Mouse (Mus musculus) MEL (cell line): Measurements from ENCODE around the gene Gm20388. TPM values are rescaled to one million over a fixed set of nuclear protein-coding genes. Genes with fewer than 3 reads are reported as not detected.
A peak's percentile ranks its signal among the peaks of the same experiment; 100 is the strongest.

Source experiments
- DNase-seq: peaks from one replicate; pipeline ENCODE4 v3.0.0; 2011; ENCODE audit warnings: low read depth, low spot score
- H3K27ac ChIP-seq: 2 replicates; pipeline ENCODE4 v1.5.1; 2012; ENCODE audit warnings: low read depth, mild to moderate bottlenecking, control low read depth, low read length, moderate library complexity; ENCODE audit not compliant: control insufficient read depth
- H3K27me3 ChIP-seq, 2 experiments: fragments of 150-350 bp in 1 of 2; sonication (generic) in 1 of 2; 2 replicates each; pipeline ENCODE4 v1.6.1; 2012; ENCODE audit warnings: low read length in 2 of 2, mild to moderate bottlenecking in 2 of 2, improper control_type of control experiment in 1 of 2, moderate library complexity in 1 of 2; ENCODE audit not compliant: insufficient read depth in 2 of 2, control insufficient read depth in 1 of 2
- H3K36me3 ChIP-seq, 2 experiments: 2 replicates each; pipeline ENCODE4 v1.6.1; 2012 to 2014; ENCODE audit warnings: low read length in 2 of 2, improper control_type of control experiment in 1 of 2, inconsistent platforms in 1 of 2, mild to moderate bottlenecking in 1 of 2; ENCODE audit not compliant: insufficient read depth in 2 of 2, control insufficient read depth in 1 of 2
- H3K4me1 ChIP-seq, 2 experiments: fragments of 150-350 bp in 1 of 2; sonication (generic) in 1 of 2; 2 replicates each; pipeline ENCODE4 v1.6.1; 2012; ENCODE audit warnings: low read length in 2 of 2, improper control_type of control experiment in 1 of 2, mild to moderate bottlenecking in 1 of 2; ENCODE audit not compliant: insufficient read depth in 2 of 2, control insufficient read depth in 1 of 2
- H3K4me3 ChIP-seq, 2 experiments: fragments of 150-350 bp in 1 of 2; sonication (generic) in 1 of 2; 2 replicates each; pipeline ENCODE4 v1.5.1; 2012; ENCODE audit warnings: low read depth in 2 of 2, low read length in 2 of 2, mild to moderate bottlenecking in 2 of 2, moderate library complexity in 2 of 2, control low read depth in 1 of 2, improper control_type of control experiment in 1 of 2; ENCODE audit not compliant: control insufficient read depth in 1 of 2, insufficient read depth in 1 of 2
- H3K79me2 ChIP-seq: 2 replicates; pipeline ENCODE4 v1.6.1; 2012; ENCODE audit warnings: mild to moderate bottlenecking, low read length, moderate library complexity; ENCODE audit not compliant: control insufficient read depth, poor library complexity, insufficient read depth
- H3K9ac ChIP-seq: 2 replicates; pipeline ENCODE4 v1.6.1; 2012; ENCODE audit warnings: low read depth, mild to moderate bottlenecking, control low read depth, low read length, moderate library complexity; ENCODE audit not compliant: control insufficient read depth, poor library complexity, severe bottlenecking
- H3K9me3 ChIP-seq: fragments of 150-350 bp; sonication (generic); replicated peaks from 2 replicates; pipeline ENCODE4 v1.6.1; 2012; ENCODE audit warnings: mild to moderate bottlenecking, low read length, improper control_type of control experiment, moderate library complexity; ENCODE audit not compliant: insufficient read depth
- CHD1 ChIP-seq: IDR thresholded peaks from 2 replicates; pipeline ENCODE4 v1.6.1; 2012; ENCODE audit warnings: low read depth, mild to moderate bottlenecking, inconsistent platforms, low read length, improper control_type of control experiment
- CHD2 ChIP-seq: IDR thresholded peaks from 2 replicates; pipeline ENCODE4 v1.6.1; 2011; ENCODE audit warnings: low read length, improper control_type of control experiment
- E2F4 ChIP-seq: IDR thresholded peaks from 2 replicates; pipeline ENCODE4 v1.6.1; 2011; ENCODE audit warnings: low read depth, low read length, improper control_type of control experiment, borderline replicate concordance
- EP300 ChIP-seq, 2 experiments: IDR thresholded peaks; 2 replicates each; pipeline ENCODE4 v1.6.1; 2011; ENCODE audit warnings: improper control_type of control experiment in 2 of 2, low read length in 2 of 2, low read depth in 1 of 2, mild to moderate bottlenecking in 1 of 2
- ETS1 ChIP-seq: IDR thresholded peaks from 2 replicates; pipeline ENCODE4 v1.6.1; 2012; ENCODE audit warnings: low read depth, mild to moderate bottlenecking, inconsistent platforms, low read length, improper control_type of control experiment, moderate library complexity
- GATA1 ChIP-seq: IDR thresholded peaks from 2 replicates; pipeline ENCODE4 v1.6.1; 2011; ENCODE audit warnings: low read depth, low read length, improper control_type of control experiment
- HCFC1 ChIP-seq: IDR thresholded peaks from 2 replicates; pipeline ENCODE4 v1.6.1; 2012; ENCODE audit warnings: low read depth, mild to moderate bottlenecking, inconsistent platforms, low read length, improper control_type of control experiment, moderate library complexity
- KAT2A ChIP-seq: conservative IDR thresholded peaks from 2 replicates; pipeline ENCODE4 v1.6.1; 2012; ENCODE audit warnings: low read depth, low read length, improper control_type of control experiment, inconsistent platforms
- MAX ChIP-seq: IDR thresholded peaks from 2 replicates; pipeline ENCODE4 v1.6.1; 2011; ENCODE audit warnings: low read length, improper control_type of control experiment
- MAZ ChIP-seq: IDR thresholded peaks from 2 replicates; pipeline ENCODE4 v1.6.1; 2012; ENCODE audit warnings: low read depth, mild to moderate bottlenecking, inconsistent platforms, low read length, improper control_type of control experiment
- MXI1 ChIP-seq: IDR thresholded peaks from 2 replicates; pipeline ENCODE4 v1.6.1; 2011; ENCODE audit warnings: mild to moderate bottlenecking, low read depth, low read length, improper control_type of control experiment
- MYC ChIP-seq: IDR thresholded peaks from 2 replicates; pipeline ENCODE4 v1.6.1; 2011; ENCODE audit warnings: low read depth, mild to moderate bottlenecking, low read length, improper control_type of control experiment, moderate library complexity
- NELFE ChIP-seq: IDR thresholded peaks from 2 replicates; pipeline ENCODE4 v1.6.1; 2011; ENCODE audit warnings: low read depth, low read length, improper control_type of control experiment
- POLR2A ChIP-seq, 2 experiments: IDR thresholded peaks; 2 replicates each; pipeline ENCODE4 v1.6.1; 2011 to 2012; ENCODE audit warnings: low read length in 2 of 2, mild to moderate bottlenecking in 2 of 2, control low read depth in 1 of 2, improper control_type of control experiment in 1 of 2, low read depth in 1 of 2, moderate library complexity in 1 of 2; ENCODE audit not compliant: control insufficient read depth in 1 of 2, insufficient read depth in 1 of 2, poor library complexity in 1 of 2
- POLR2AphosphoS2 ChIP-seq: IDR thresholded peaks from 2 replicates; pipeline ENCODE4 v1.6.1; 2011; ENCODE audit warnings: low read length, improper control_type of control experiment
- POLR2AphosphoS5 ChIP-seq: IDR thresholded peaks from 2 replicates; pipeline ENCODE4 v1.6.1; 2012; ENCODE audit warnings: low read depth, borderline replicate concordance, mild to moderate bottlenecking, inconsistent platforms, low read length, moderate library complexity, mixed read lengths
- SIN3A ChIP-seq: IDR thresholded peaks from 2 replicates; pipeline ENCODE4 v1.6.1; 2012; ENCODE audit warnings: low read length, improper control_type of control experiment, inconsistent platforms
- TAL1 ChIP-seq: IDR thresholded peaks from 2 replicates; pipeline ENCODE4 v1.6.1; 2012; ENCODE audit warnings: mild to moderate bottlenecking, inconsistent platforms, low read length, moderate library complexity, mixed read lengths
- TBP ChIP-seq: IDR thresholded peaks from 2 replicates; pipeline ENCODE4 v1.8.0; 2011; ENCODE audit warnings: low read depth, low read length, improper control_type of control experiment
- TCF12 ChIP-seq: IDR thresholded peaks from 2 replicates; pipeline ENCODE4 v1.6.1; 2014; ENCODE audit warnings: low read depth, mild to moderate bottlenecking, inconsistent platforms, low read length, improper control_type of control experiment, moderate library complexity
- UBTF ChIP-seq: IDR thresholded peaks from 2 replicates; pipeline ENCODE4 v1.6.1; 2012; ENCODE audit warnings: low read depth, mild to moderate bottlenecking, inconsistent platforms, low read length, improper control_type of control experiment, moderate library complexity, borderline replicate concordance; ENCODE audit not compliant: insufficient read depth
- USF2 ChIP-seq, 2 experiments: IDR thresholded peaks; 2 replicates each; pipeline ENCODE4 v1.6.1; 2011 to 2012; ENCODE audit warnings: improper control_type of control experiment in 2 of 2, low read length in 2 of 2, borderline replicate concordance in 1 of 2, inconsistent platforms in 1 of 2, low read depth in 1 of 2, mild to moderate bottlenecking in 1 of 2; ENCODE audit not compliant: insufficient read depth in 1 of 2
- ZKSCAN1 ChIP-seq: IDR thresholded peaks from 2 replicates; pipeline ENCODE4 v1.6.1; 2012; ENCODE audit warnings: low read depth, mild to moderate bottlenecking, inconsistent platforms, low read length, improper control_type of control experiment, moderate library complexity
- ZMIZ1 ChIP-seq: IDR thresholded peaks from 2 replicates; pipeline ENCODE4 v1.6.1; 2012; ENCODE audit warnings: low read depth, mild to moderate bottlenecking, inconsistent platforms, low read length, improper control_type of control experiment, moderate library complexity
- ZNF384 ChIP-seq: IDR thresholded peaks from 2 replicates; pipeline ENCODE4 v1.6.1; 2012; ENCODE audit warnings: low read depth, mild to moderate bottlenecking, inconsistent platforms, low read length, improper control_type of control experiment
- polyA plus RNA-seq, 2 experiments: library from polyadenylated mRNA; stranded (reverse) in 1 of 2; unstranded in 1 of 2; fragments of >175 nt in 1 of 2; fragments of >200 nt in 1 of 2; gene quantifications; 2 replicates each; pipeline versions ENCODE4 v1.2.1 to v1.2.4; 2012; ENCODE audit warnings: low replicate concordance in 2 of 2, low read depth in 1 of 2; ENCODE audit not compliant: insufficient read length in 2 of 2, insufficient read depth in 1 of 2, missing spikeins in 1 of 2
- total RNA-seq: library from RNA; depleted of rRNA; stranded (reverse); fragments of 300-350 nt; gene quantifications from 2 replicates; pipeline ENCODE4 v1.2.3, GENCODE M21; 2012

Gene Gm20388
- total and polyA plus RNA-seq, 3 experiments = 11.1 to 17.8 TPM; not detected in 1

- TF ChIP-seq USF2 (IDR thresholded peaks at IDR 0.05; ENCODE audit: borderline replicate concordance in 1 of 2, insufficient read depth in 1 of 2, low read depth in 1 of 2, low read length in 2 of 2) = no peak
- TF ChIP-seq TBP = peak; percentile 82
- TF ChIP-seq MYC = peak; percentile 94
- peak; percentile 30; the same call in 1 of the 2 replicates for TF ChIP-seq CHD2
- no peak for TF ChIP-seq CHD1
- TF ChIP-seq POLR2AphosphoS5 = no peak
- 0 out of 2 replicates have a peak, but pooled peaks have one; percentile 36 for TF ChIP-seq HCFC1
- peak; percentile 42; the same call in 1 of the 2 replicates for TF ChIP-seq E2F4
- TF ChIP-seq MXI1 = peak; percentile 93
- peak; percentile 94; the same call in 1 of the 2 replicates for TF ChIP-seq UBTF
- TF ChIP-seq GATA1 = peak; percentile 57
- peak; percentile 83 for TF ChIP-seq SIN3A
- TF ChIP-seq KAT2A = no peak
- peak; percentile 68 to 74; a peak in 3 of 4 replicates for TF ChIP-seq POLR2A (IDR thresholded peaks at IDR 0.05; ENCODE audit: control insufficient read depth in 1 of 2, insufficient read depth in 1 of 2, low read depth in 1 of 2, low read length in 2 of 2, poor library complexity in 1 of 2)
- TF ChIP-seq ZMIZ1 = peak; percentile 37; the same call in 1 of the 2 replicates
- TF ChIP-seq ZKSCAN1 = no peak
These were observed 1248.2 kb downstream of the Gm20388 start (continued) for GRCm38 (mm10) chr8:121158812-121159211.

- TF ChIP-seq MAZ (0 out of 2 replicates have a peak, but pooled peaks have one; percentile 24), MAX (no peak), ZKSCAN1 (no peak), TBP (peak; percentile 86), ZNF384 (no peak), GATA1 (peak; percentile 63; the same call in 1 of the 2 replicates), EP300 (IDR thresholded peaks at IDR 0.05; ENCODE audit: low read depth in 1 of 2, low read length in 2 of 2) (peak; percentile 52 to 78), POLR2A (IDR thresholded peaks at IDR 0.05; ENCODE audit: control insufficient read depth in 1 of 2, insufficient read depth in 1 of 2, low read depth in 1 of 2, low read length in 2 of 2, poor library complexity in 1 of 2) (peak in 1 of 2 experiments; percentile 53; a peak in 1 of 4 replicates), POLR2AphosphoS2 (0 out of 2 replicates have a peak, but pooled peaks have one; percentile 2), TAL1 (peak; percentile 56), MYC (peak; percentile 19; the same call in 1 of the 2 replicates), SIN3A (peak; percentile 62), ZMIZ1 (0 out of 2 replicates have a peak, but pooled peaks have one; percentile 41), USF2 (IDR thresholded peaks at IDR 0.05; ENCODE audit: borderline replicate concordance in 1 of 2, insufficient read depth in 1 of 2, low read depth in 1 of 2, low read length in 2 of 2) (no peak), UBTF (no peak), NELFE (peak; percentile 60), TCF12 (peak; percentile 43; the same call in 1 of the 2 replicates), ETS1 (peak; percentile 23; the same call in 1 of the 2 replicates)
- peak overlapping the region; percentile 84 for H3K9ac ChIP-seq
- peak overlapping the region; percentile 98 for H3K27ac ChIP-seq
- H3K4me1 ChIP-seq = peaks cover 11 to 80% of the 10 kb centered on the region in 2 experiments
- H3K79me2 ChIP-seq = peaks cover 8% of the 10 kb centered on the region
- no peaks in the 10 kb centered on the region for H3K9me3 ChIP-seq
- DNase-seq = peak; percentile 77
- peak overlapping the region; percentile 15 to 28; a peak in 3 of 4 replicates for H3K4me3 ChIP-seq
- peaks cover 0 to 48% of the 10 kb centered on the region in 2 experiments; a peak in 2 of 4 replicates for H3K36me3 ChIP-seq
- no peaks in the 10 kb centered on the region for H3K27me3 ChIP-seq
These were observed 1250.8 kb downstream of the Gm20388 start for GRCm38 (mm10) chr8:121161437-121161836.
